Mouse (Mus musculus): ENCODE data around the gene Taok3. TPM values are rescaled to one million over a fixed set of nuclear protein-coding genes. Genes with fewer than 3 reads are reported as not detected.

The Taok3 gene
- polyA plus RNA-seq, 1 experiment from 2014 or later: 173 TPM

DNA sequence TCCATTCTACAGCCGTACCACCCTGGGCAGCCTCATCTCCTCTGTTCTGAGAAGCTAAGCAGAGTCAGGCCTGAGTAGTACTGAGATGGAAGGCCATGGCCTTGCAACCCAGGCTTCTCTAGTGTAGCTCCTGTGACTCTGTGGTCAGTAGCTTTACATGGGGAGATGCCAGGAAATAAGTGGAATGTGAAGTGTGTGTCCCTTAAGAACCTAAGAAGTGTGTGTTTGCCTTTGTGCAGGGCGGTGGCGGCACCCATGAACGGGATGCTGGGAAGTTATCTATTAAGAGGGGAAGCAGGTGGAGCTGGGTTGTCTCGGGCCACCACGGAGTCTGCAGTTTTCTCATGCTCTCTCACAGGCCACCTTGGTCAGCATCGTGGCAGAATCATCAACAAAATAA lies 76.6 kb downstream of the Taok3 start:
- peaks cover 62% of the 10 kb centered on the region for H3K79me2 ChIP-seq (ENCODE audit: inconsistent target)
- 95% methylated on average over 5 of the region's 7 CpGs for WGBS (ENCODE audit: missing documents)
- peaks cover 100% of the 10 kb centered on the region for H3K36me3 ChIP-seq (ENCODE audit: inconsistent target)
- no peak overlapping the region for H3K4me3 ChIP-seq (ENCODE audit: inconsistent target)
- no peak overlapping the region for H3K27ac ChIP-seq

DNA sequence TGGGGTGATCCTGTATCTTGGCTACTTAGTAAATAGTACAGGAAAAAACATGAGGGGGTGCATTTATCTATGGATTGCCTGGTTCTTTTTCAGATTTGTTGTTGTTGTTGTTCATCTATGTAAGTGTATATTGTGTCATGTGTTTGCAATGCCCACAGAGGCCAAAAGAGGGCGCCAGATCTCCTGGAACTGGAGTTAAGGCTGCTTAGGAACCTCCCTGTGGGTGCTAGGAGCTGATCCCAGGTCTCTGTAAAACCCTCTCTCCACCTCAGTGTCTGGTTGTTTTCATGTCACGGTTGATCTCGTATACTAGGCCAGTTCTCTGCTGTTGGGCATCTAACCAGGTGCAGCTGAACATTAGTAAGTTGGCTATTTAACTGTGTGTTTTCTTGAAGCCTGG lies 78.5 kb downstream of the Taok3 start:
- peaks cover 43% of the 10 kb centered on the region; the same call in 1 of the 2 replicates for H3K79me2 ChIP-seq (ENCODE audit: inconsistent target)
- WGBS (ENCODE audit: missing documents): 94% methylated on average over 3 of the region's 3 CpGs
- H3K27ac ChIP-seq: no peak overlapping the region
- peaks cover 99% of the 10 kb centered on the region for H3K36me3 ChIP-seq (ENCODE audit: inconsistent target)
- H3K4me3 ChIP-seq (ENCODE audit: inconsistent target): no peak overlapping the region

DNA sequence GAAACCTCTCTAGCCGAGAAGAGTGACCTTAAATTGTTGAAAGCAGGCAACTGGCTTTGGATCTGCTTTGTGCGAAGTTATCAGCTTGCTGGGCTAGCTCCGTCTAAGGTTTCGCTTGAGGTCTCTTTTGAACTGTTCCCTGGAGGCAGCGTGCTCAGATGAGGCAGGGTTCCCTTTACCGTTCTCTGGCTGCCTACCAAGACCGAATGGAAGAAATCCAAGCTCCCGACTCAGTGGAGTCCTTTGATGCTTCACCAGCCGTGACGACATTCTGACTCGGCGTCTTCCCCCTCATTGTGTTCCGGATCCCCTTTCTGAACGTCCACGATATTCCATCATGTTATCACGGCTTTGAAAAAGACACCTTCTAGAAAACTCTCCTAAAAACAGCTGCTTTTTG lies 87.4 kb downstream of the Taok3 start:
- Histone ChIP-seq H3K36me3 (ENCODE audit: inconsistent target) (peaks cover 99% of the 10 kb centered on the region), H3K4me3 (ENCODE audit: inconsistent target) (no peak overlapping the region), H3K79me2 (ENCODE audit: inconsistent target) (no peaks in the 10 kb centered on the region; the same call in 1 of the 2 replicates), H3K27ac (no peak overlapping the region)
- WGBS (ENCODE audit: missing documents): 96% methylated on average over 16 of the region's 16 CpGs

DNA sequence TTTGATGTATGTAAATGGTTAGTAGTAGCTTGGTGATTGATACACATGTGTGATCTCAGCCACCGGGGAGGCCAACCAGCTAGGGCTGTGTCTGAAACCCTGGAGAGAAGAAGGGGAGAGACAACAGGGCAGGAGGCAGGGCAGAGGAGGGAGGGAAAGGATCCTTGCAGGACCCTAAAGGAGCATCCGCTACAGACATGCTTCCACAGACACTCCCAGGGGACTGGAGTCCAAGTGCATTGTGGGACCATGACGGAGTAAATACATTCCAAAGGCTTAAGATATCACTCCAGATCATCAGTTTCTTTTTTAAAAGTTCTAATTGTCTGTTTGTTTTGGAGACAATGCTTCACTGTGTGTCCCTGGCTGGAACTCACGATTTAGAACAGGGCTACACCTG lies 94.1 kb downstream of the Taok3 start:
- Histone ChIP-seq H3K79me2 (ENCODE audit: inconsistent target) (no peaks in the 10 kb centered on the region), H3K4me3 (ENCODE audit: inconsistent target) (no peak overlapping the region), H3K27ac (no peak overlapping the region), H3K36me3 (ENCODE audit: inconsistent target) (peaks cover 97% of the 10 kb centered on the region)
- 91% methylated on average over 4 of the region's 4 CpGs for WGBS (ENCODE audit: missing documents)

DNA sequence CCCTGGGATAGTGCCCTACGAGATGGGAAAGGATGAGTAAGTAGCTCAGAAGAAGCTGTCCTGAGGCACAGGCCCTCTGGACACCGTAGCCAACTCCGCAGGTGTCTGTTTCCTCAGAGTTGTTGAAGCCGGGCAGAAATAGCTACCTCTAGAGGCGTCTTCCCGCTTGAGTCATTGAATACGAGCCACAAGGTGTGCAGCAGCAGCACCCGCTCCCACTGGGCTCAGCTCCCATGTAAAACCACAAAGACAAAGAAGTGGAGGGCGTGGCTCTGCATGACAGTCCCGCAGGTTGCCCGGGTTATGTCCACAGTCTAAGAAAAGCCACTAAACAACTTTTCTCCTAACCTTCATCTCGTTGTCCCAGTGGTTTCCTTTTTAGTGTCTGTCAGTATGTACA lies 111.1 kb downstream of the Taok3 start:
- H3K4me3 ChIP-seq (ENCODE audit: inconsistent target): no peak overlapping the region
- H3K36me3 ChIP-seq (ENCODE audit: inconsistent target): peaks cover 89% of the 10 kb centered on the region
- 93% methylated on average over 12 of the region's 12 CpGs for WGBS (ENCODE audit: missing documents)
- H3K79me2 ChIP-seq (ENCODE audit: inconsistent target): no peaks in the 10 kb centered on the region
- no peak overlapping the region for H3K27ac ChIP-seq

DNA sequence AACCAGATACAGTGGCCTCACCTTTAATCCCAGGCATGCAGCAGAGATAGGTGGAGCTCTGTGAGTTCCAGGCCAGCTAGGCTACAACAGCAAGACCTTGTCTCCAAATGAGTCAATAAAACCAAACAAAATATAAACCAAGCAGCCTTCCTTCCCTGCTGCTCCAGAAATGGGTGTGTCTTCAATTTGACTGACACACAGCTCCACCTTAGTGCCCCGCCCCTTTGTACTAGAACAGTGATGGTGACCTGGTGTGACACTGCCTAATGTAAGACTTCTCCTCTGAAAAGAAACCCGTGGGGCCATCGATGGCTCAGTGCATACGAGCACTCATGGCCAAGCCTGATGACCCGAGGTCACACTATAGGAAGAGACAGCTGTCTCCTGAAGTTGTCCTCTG lies 116.6 kb downstream of the Taok3 start:
- no peaks in the 10 kb centered on the region for H3K79me2 ChIP-seq (ENCODE audit: inconsistent target)
- 86% methylated on average over 5 of the region's 5 CpGs for WGBS (ENCODE audit: missing documents)
- no peak overlapping the region for H3K4me3 ChIP-seq (ENCODE audit: inconsistent target)
- H3K36me3 ChIP-seq (ENCODE audit: inconsistent target): peaks cover 75% of the 10 kb centered on the region
- no peak overlapping the region for H3K27ac ChIP-seq

DNA sequence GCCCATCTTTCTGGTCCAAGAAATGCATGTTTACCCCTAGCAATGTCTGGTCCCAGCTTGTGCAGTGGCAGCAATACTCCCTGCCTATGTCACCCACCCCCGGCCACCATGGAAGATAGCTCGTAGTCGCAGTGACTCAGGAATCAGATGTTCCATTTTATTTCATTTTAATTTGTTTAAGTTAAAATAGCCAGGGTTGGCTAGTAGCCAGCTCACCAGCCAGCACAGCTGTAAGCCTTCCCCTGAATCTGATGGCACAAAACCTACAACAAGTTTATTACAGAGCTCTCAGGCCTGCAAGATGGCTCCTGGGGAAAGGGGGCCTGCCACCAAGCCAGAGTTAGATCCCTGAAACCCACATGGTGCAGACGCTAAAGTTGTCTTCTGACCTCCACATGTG lies 119.2 kb downstream of the Taok3 start:
- peaks cover 81% of the 10 kb centered on the region for H3K36me3 ChIP-seq (ENCODE audit: inconsistent target)
- 99% methylated on average over 4 of the region's 4 CpGs for WGBS (ENCODE audit: missing documents)

DNA sequence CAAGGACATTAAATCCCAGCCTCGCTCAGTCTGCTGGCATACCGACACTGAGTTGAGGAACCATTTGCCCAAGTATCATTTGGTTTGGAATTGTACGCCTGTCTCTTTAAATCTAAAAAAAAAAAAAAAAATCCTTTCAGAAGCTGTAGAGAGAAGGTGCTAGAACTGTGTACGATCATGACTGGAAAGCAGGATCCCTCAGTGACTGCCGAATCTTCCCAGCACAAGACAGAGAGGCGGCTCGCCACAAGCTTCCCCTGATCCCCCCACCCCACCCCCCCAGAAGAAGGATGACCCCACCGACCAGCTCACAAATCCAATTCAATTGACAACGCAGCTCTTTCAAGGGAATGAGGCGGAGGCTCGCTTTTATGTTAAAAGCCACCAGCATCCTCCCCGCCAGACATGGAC lies 120.4 kb downstream of the Taok3 start:
- WGBS (ENCODE audit: missing documents): 84% methylated on average over 12 of the region's 12 CpGs
- Histone ChIP-seq H3K79me2 (ENCODE audit: inconsistent target) (no peaks in the 10 kb centered on the region), H3K27ac (no peak overlapping the region), H3K4me3 (ENCODE audit: inconsistent target) (no peak overlapping the region), H3K36me3 (ENCODE audit: inconsistent target) (peaks cover 81% of the 10 kb centered on the region)

More for the DNA sequence above, 119.2 kb downstream of the Taok3 start:
- Histone ChIP-seq H3K27ac (no peak overlapping the region), H3K79me2 (ENCODE audit: inconsistent target) (no peaks in the 10 kb centered on the region), H3K4me3 (ENCODE audit: inconsistent target) (no peak overlapping the region)

DNA sequence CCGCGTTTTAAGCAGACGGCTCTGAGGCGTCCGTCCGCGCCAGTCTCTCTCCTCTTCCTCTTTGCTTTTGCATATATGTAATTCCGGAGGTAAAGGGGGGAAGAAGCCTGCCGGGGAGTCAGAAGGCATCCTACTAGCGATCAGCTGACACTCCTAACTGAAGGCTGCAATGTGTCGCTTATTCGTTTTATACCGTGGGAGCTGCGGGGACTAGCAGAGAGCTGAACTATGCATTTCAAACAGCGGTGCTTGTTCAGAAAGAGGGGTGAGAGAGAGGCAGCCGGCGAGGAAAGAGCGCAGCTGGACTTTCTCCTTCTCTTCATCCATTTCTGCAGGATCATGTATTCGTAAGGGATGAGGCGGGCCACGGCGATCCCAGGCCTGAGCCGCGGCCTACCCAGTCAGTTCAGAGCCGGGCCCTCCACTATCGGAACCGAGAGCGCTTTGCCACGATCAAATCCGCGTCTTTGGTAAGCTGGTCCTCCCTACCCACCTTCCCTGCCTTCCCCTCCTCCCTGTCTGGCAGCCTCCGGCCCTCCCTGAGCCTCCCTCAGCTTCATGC lies 120.9 kb downstream of the Taok3 start:
- no peak overlapping the region for H3K4me3 ChIP-seq (ENCODE audit: inconsistent target)
- WGBS (ENCODE audit: missing documents): 88% methylated on average over 20 of the region's 32 CpGs

DNA sequence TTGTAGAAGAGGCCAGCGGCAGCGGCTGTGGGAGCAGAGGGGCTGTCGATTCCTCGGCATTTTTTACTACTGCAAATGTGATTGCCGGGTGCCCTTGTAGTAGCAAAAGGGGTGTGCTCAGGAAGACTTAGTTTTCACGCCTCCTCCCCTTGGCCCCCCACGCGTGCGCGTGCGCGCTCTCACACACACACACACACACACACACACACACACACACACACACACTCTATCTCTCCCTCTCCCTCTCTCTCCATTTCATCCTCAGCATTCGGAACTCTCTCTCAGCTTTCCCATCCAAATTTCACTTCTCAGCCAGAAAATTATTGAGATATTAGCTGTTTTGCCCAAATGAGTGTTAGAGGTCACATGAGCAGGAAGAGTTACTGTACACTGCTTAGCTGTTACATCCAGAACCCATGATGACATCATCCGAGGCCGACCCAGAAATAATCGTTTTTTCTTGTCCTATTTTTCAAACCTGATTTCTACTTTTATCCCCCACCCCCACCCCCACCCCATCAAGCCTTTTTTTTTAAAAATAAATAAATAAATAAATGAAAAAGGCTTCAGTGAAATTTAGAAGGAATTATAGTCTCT lies 122.1 kb downstream of the Taok3 start:
- WGBS (ENCODE audit: missing documents): 95% methylated on average over 15 of the region's 16 CpGs
- Histone ChIP-seq H3K36me3 (ENCODE audit: inconsistent target) (peaks cover 81% of the 10 kb centered on the region), H3K27ac (no peak overlapping the region), H3K4me3 (ENCODE audit: inconsistent target) (no peak overlapping the region), H3K79me2 (ENCODE audit: inconsistent target) (no peaks in the 10 kb centered on the region)

More for the DNA sequence above, 120.9 kb downstream of the Taok3 start:
- peaks cover 81% of the 10 kb centered on the region for H3K36me3 ChIP-seq (ENCODE audit: inconsistent target)
- no peak overlapping the region for H3K27ac ChIP-seq
- H3K79me2 ChIP-seq (ENCODE audit: inconsistent target): no peaks in the 10 kb centered on the region

DNA sequence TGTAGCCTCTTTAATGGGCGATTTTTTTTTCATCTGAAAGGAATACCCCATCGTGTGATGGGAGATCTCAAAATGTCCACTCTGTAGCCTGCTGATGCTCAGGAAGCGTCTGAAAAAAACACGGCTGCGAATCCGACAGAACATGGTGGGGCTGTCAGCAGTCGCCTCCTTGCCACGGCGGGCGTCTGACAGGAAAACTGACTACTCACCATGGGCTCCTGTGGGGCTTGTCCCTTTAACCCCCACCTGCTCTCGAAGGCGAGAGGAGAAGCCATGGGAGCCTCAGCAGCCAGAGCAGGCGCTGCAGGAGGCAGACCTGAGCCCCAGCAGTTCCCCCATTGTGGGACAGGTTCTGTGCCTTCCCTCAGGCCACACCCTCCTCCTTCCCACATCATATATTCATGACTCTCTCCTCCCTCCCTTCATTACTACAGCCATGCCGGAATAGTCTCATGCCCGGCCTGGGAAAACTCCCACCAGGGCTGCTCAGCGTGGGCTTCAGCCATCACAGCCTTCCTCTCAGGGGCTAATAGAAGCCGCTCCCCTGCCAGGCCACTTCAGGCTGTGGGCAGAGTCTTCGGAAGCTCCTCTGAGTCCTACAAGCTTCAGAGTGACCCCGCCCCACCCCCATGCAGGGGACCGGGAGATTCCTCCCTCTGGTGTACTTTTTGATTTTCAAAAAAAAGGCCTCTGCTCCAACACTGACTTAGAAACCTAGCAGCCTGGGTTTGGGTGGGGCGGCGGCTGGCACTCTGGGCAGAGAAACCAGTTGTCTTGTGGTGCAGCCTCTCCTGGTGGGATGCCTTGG lies 122.9 kb downstream of the Taok3 start:
- H3K4me3 ChIP-seq (ENCODE audit: inconsistent target): no peak overlapping the region
- H3K36me3 ChIP-seq (ENCODE audit: inconsistent target): peaks cover 89% of the 10 kb centered on the region
- H3K79me2 ChIP-seq (ENCODE audit: inconsistent target): no peaks in the 10 kb centered on the region
- no peak overlapping the region for H3K27ac ChIP-seq
- 95% methylated on average over 21 of the region's 22 CpGs for WGBS (ENCODE audit: missing documents)

DNA sequence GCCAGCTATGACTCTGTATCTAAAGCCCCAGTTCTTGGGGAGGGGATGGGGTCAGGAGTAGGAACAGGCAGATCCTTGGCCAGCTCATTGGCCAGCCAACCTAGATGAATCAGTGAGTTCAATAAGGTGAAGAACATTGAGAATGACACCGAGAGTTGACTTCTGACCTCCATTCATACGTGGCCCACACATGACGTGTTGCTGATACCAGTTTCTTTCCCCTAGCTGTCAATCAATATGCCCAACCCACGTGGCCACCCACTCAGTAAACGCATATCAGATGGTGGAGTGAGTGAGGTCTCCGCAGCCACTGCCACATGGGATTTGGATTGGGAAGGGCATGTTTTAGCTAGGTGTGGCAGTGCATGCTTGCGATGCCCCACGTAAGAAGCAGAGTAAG lies 125.2 kb downstream of the Taok3 start:
- 92% methylated on average over 8 of the region's 8 CpGs for WGBS (ENCODE audit: missing documents)
- no peaks in the 10 kb centered on the region for H3K79me2 ChIP-seq (ENCODE audit: inconsistent target)
- no peak overlapping the region for H3K4me3 ChIP-seq (ENCODE audit: inconsistent target)
- peaks cover 97% of the 10 kb centered on the region for H3K36me3 ChIP-seq (ENCODE audit: inconsistent target)
- no peak overlapping the region for H3K27ac ChIP-seq

DNA sequence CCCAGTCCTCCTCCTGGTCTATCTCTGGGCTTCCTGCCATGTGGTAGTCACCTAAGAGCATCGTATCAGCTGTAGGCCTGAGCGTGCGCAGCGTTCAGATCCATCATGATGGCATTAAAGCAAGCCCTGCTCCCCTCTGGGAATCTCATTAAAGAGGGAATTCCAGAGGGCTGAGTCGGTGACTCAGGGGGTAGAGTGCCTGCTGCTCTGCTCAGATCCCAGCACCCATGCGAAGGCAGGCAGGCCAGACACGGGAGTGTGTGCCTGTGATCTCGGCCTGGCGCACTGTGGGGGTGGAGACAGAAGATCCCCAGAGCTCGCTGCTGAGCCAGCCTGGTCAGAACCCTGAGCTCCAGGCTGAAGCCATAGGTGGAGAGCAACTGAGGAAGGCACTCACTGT lies 128.4 kb downstream of the Taok3 start:
- peaks cover 93% of the 10 kb centered on the region for H3K36me3 ChIP-seq (ENCODE audit: inconsistent target)
- 92% methylated on average over 10 of the region's 10 CpGs for WGBS (ENCODE audit: missing documents)

DNA sequence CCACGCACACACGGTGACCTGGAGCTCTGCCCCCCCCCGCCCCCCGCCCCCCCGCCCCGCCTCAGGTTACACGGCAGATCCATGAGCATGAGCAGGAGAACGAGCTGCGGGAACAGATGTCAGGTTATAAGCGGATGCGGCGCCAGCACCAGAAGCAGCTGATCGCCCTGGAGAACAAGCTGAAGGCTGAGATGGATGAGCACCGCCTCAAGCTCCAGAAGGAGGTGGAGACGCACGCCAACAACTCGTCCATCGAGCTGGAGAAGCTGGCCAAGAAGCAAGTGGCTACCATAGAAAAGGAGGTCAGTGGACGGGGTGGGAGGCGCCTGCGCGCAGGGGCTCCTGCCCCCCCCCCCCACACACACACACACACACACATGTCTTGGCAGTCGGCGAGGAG lies 130.9 kb downstream of the Taok3 start:
- no peaks in the 10 kb centered on the region for H3K79me2 ChIP-seq (ENCODE audit: inconsistent target)
- WGBS (ENCODE audit: missing documents): 96% methylated on average over 18 of the region's 24 CpGs
- no peak overlapping the region for H3K4me3 ChIP-seq (ENCODE audit: inconsistent target)
- H3K36me3 ChIP-seq (ENCODE audit: inconsistent target): peaks cover 93% of the 10 kb centered on the region
- no peak overlapping the region for H3K27ac ChIP-seq

More for the DNA sequence above, 128.4 kb downstream of the Taok3 start:
- Histone ChIP-seq H3K79me2 (ENCODE audit: inconsistent target) (no peaks in the 10 kb centered on the region), H3K4me3 (ENCODE audit: inconsistent target) (no peak overlapping the region), H3K27ac (no peak overlapping the region)

DNA sequence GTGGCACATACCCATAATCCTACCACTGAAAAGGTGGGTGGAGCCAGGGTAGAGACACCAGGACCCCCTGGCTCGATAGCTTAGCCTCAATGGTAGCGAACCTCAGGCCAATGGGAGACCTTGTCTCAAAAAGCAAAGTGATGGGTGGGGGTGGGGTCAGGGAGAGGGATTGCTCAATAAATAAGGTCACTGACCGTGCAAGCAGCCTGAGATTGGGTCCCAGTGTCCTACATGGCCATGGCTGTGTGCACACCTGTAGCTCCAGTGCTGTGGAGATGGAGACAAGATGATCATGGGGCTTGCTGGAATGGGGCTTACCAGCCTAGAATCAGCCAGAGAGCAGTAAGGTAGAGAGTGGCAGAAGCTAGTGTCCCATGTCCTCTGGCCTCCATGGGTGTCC lies 131.8 kb downstream of the Taok3 start:
- Histone ChIP-seq H3K36me3 (ENCODE audit: inconsistent target) (peaks cover 94% of the 10 kb centered on the region), H3K4me3 (ENCODE audit: inconsistent target) (no peak overlapping the region), H3K79me2 (ENCODE audit: inconsistent target) (no peaks in the 10 kb centered on the region), H3K27ac (no peak overlapping the region)
- 83% methylated on average over 3 of the region's 3 CpGs for WGBS (ENCODE audit: missing documents)
